Mouse (Mus musculus) stomach, embryonic 16.5 days (tissue): Measurements from ENCODE around the gene Gm13119. TPM values are rescaled to one million over a fixed set of nuclear protein-coding genes. Genes with fewer than 3 reads are reported as not detected.
"Not testable (repeated sequence)": the region's sequence is repeated elsewhere in the genome, so short reads cannot be mapped to it uniquely, and the experiment has no call there.

ENCODE experiments used
- ATAC-seq: fragments of 200-750 bp; cut with Nextera tagmentation; 2 replicates; pipeline ENCODE4 v1.8.0; 2017; ENCODE audit warnings: moderate number of reproducible peaks, moderate TSS enrichment; ENCODE audit not compliant: insufficient read depth, low FRiP score
- H3K27ac ChIP-seq: fragments of 300-500 bp; sonication (generic); 2 replicates; pipeline ENCODE4 v1.5.1; 2014; ENCODE audit warnings: low read length
- H3K27me3 ChIP-seq: fragments of 300-500 bp; sonication (generic); 2 replicates; pipeline ENCODE4 v1.6.1; 2014; ENCODE audit warnings: low read length, control low read depth, mixed read lengths; ENCODE audit not compliant: control insufficient read depth, insufficient read depth
- H3K36me3 ChIP-seq: fragments of 300-500 bp; sonication (generic); 2 replicates; pipeline ENCODE4 v1.6.1; 2014; ENCODE audit warnings: low read length; ENCODE audit not compliant: control insufficient read depth, insufficient read depth
- H3K4me1 ChIP-seq: fragments of 300-500 bp; sonication (generic); 2 replicates; pipeline ENCODE4 v1.6.1; 2014; ENCODE audit warnings: low read length, control low read depth, mixed read lengths; ENCODE audit not compliant: control insufficient read depth, insufficient read depth
- H3K4me2 ChIP-seq: fragments of 300-500 bp; sonication (generic); 2 replicates; pipeline ENCODE4 v1.6.1; 2014; ENCODE audit warnings: low read depth, low read length, mixed read lengths
- H3K4me3 ChIP-seq: fragments of 300-500 bp; sonication (generic); replicated peaks from 2 replicates; pipeline ENCODE4 v1.5.1; 2014; ENCODE audit warnings: mild to moderate bottlenecking, low read length
- H3K9ac ChIP-seq: fragments of 300-500 bp; sonication (generic); 2 replicates; pipeline ENCODE4 v1.6.1; 2014; ENCODE audit warnings: low read length
- H3K9me3 ChIP-seq: fragments of 300-500 bp; sonication (generic); replicated peaks from 2 replicates; pipeline ENCODE4 v1.6.1; 2016; ENCODE audit warnings: low read length, control low read depth; ENCODE audit not compliant: control insufficient read depth
- WGBS: fragments of 180-500 bp; shearing (Covaris S2); extraction: QIAGEN DNeasy Blood & Tissue Kit; methylation state at CpG from one replicate; pipeline ENCODE4 v1.1.7; 2014; 5-methylcytosine and 5-hydroxymethylcytosine counted together
- polyA plus RNA-seq: library from polyadenylated mRNA; unstranded; fragments of >200 nt; fragmentation: Nextera tagmentation; extraction: Ambion mirVana; gene quantifications from 2 replicates; pipeline ENCODE4 v1.2.1, GENCODE M21; 2015

The Gm13119 gene
- polyA plus RNA-seq, result not detected in 2 replicates

GRCm38 (mm10) chr4:144357642-144358041 lies at the start of gene Gm13119:
Gene Gm13119 (plus strand): TSS chr4:144357942.
- not testable (repeated sequence) for H3K36me3 ChIP-seq, H3K9ac ChIP-seq, H3K27me3 ChIP-seq, ATAC-seq, H3K27ac ChIP-seq, H3K4me3 ChIP-seq, H3K9me3 ChIP-seq, H3K4me2 ChIP-seq, H3K4me1 ChIP-seq
- WGBS, result 86% methylated on average over 3 of the region's 3 CpGs

- not testable (repeated sequence) for H3K36me3 ChIP-seq, H3K4me1 ChIP-seq, H3K4me3 ChIP-seq, H3K4me2 ChIP-seq, H3K27ac ChIP-seq, H3K27me3 ChIP-seq, H3K9me3 ChIP-seq, H3K9ac ChIP-seq, ATAC-seq
- 69% methylated on average over 2 of the region's 2 CpGs for WGBS
Measured at GRCm38 (mm10) chr4:144312666-144313460, 44.9 kb upstream of the Gm13119 start.

- ATAC-seq, H3K36me3 ChIP-seq, H3K27me3 ChIP-seq, H3K9ac ChIP-seq, H3K4me1 ChIP-seq, H3K9me3 ChIP-seq, H3K27ac ChIP-seq, H3K4me2 ChIP-seq, H3K4me3 ChIP-seq: not testable (repeated sequence)
- 59% methylated on average over 4 of the region's 4 CpGs for WGBS
Measured at GRCm38 (mm10) chr4:144329949-144330348, 27.8 kb upstream of the Gm13119 start, which contains the start of gene Gm13128. Gene Gm13128 (plus strand): TSS chr4:144330249.

- H3K4me3 ChIP-seq, result not testable (repeated sequence)
Measured at GRCm38 (mm10) chr4:144335856-144336255, 21.9 kb upstream of the Gm13119 start.

GRCm38 (mm10) chr4:144377911-144378310 lies 20.2 kb downstream of the Gm13119 start, which contains the start of gene Pramef20:
Gene Pramef20 (minus strand): TSS chr4:144377933.
- no peaks in the 10 kb centered on the region for H3K4me1 ChIP-seq
- WGBS, result 59% methylated on average over 2 of the region's 2 CpGs
- no peak for ATAC-seq
- no peak within 1 kb of the TSS for H3K4me2 ChIP-seq
- no peaks in the 10 kb centered on the region for H3K36me3 ChIP-seq
- no peak within 1 kb of the TSS for H3K4me3 ChIP-seq
- no peaks in the 10 kb centered on the region for H3K9me3 ChIP-seq
- no peak within 1 kb of the TSS for H3K9ac ChIP-seq
- no peak within 1 kb of the TSS for H3K27ac ChIP-seq
- no peaks in the 10 kb centered on the region for H3K27me3 ChIP-seq

More at GRCm38 (mm10) chr4:144335856-144336255, 21.9 kb upstream of the Gm13119 start:
- not testable (repeated sequence) for H3K9me3 ChIP-seq, ATAC-seq, H3K4me1 ChIP-seq, H3K9ac ChIP-seq, H3K27ac ChIP-seq, H3K4me2 ChIP-seq, H3K36me3 ChIP-seq, H3K27me3 ChIP-seq
- WGBS, result 90% methylated on average over 2 of the region's 3 CpGs

GRCm38 (mm10) chr4:144396316-144396715 lies 38.6 kb downstream of the Gm13119 start:
- no peaks in the 10 kb centered on the region for H3K36me3 ChIP-seq
- ATAC-seq, result no peak
- WGBS, result 41% methylated on average over 3 of the region's 3 CpGs
- no peaks in the 10 kb centered on the region for H3K4me1 ChIP-seq
- H3K9ac ChIP-seq, result no peak overlapping the region
- H3K27ac ChIP-seq, result no peak overlapping the region
- H3K4me2 ChIP-seq, result no peak overlapping the region
- H3K27me3 ChIP-seq, result no peaks in the 10 kb centered on the region
- H3K9me3 ChIP-seq, result no peaks in the 10 kb centered on the region
- no peak overlapping the region for H3K4me3 ChIP-seq

GRCm38 (mm10) chr4:144402712-144403111 lies 45.0 kb downstream of the Gm13119 start:
- Histone ChIP-seq H3K9me3 (no peaks in the 10 kb centered on the region), H3K27me3 (no peaks in the 10 kb centered on the region), H3K9ac (no peak overlapping the region), H3K4me1 (peaks cover 3% of the 10 kb centered on the region; the same call in 1 of the 2 replicates), H3K27ac (no peak overlapping the region), H3K4me3 (no peak overlapping the region), H3K36me3 (no peaks in the 10 kb centered on the region), H3K4me2 (no peak overlapping the region)
- 21% methylated on average over 4 of the region's 4 CpGs for WGBS
- no peak for ATAC-seq

GRCm38 (mm10) chr4:144404456-144405086 lies 46.8 kb downstream of the Gm13119 start:
- Histone ChIP-seq H3K4me2 (peak overlapping the region; percentile 56), H3K4me1 (peaks cover 3% of the 10 kb centered on the region; the same call in 1 of the 2 replicates), H3K27me3 (no peaks in the 10 kb centered on the region), H3K27ac (peak overlapping the region; percentile 78), H3K9me3 (no peaks in the 10 kb centered on the region), H3K36me3 (no peaks in the 10 kb centered on the region), H3K9ac (peak overlapping the region; percentile 65), H3K4me3 (peak overlapping the region; percentile 41)
- WGBS, result 4% methylated on average over 17 of the region's 17 CpGs
- ATAC-seq, result peak; percentile 92

GRCm38 (mm10) chr4:144406261-144406660 lies 48.5 kb downstream of the Gm13119 start:
- H3K4me2 ChIP-seq, result no peak overlapping the region
- no peaks in the 10 kb centered on the region for H3K27me3 ChIP-seq
- 66% methylated on average over 3 of the region's 3 CpGs for WGBS
- no peak overlapping the region for H3K9ac ChIP-seq
- H3K36me3 ChIP-seq, result no peaks in the 10 kb centered on the region
- peaks cover 3% of the 10 kb centered on the region; the same call in 1 of the 2 replicates for H3K4me1 ChIP-seq
- no peak for ATAC-seq
- no peaks in the 10 kb centered on the region for H3K9me3 ChIP-seq
- H3K4me3 ChIP-seq, result no peak overlapping the region
- H3K27ac ChIP-seq, result no peak overlapping the region
